Mouse (Mus musculus) limb, embryonic 13.5 days (tissue): ENCODE results near the gene Hes1. TPM values are rescaled to one million over a fixed set of nuclear protein-coding genes. Genes with fewer than 3 reads are reported as not detected.

Experiments used
- ATAC-seq: fragments of 200-750 bp; cut with Nextera tagmentation; 2 replicates; pipeline ENCODE4 v1.8.0; 2017; ENCODE audit warnings: low read depth, moderate number of reproducible peaks, moderate TSS enrichment; ENCODE audit not compliant: low FRiP score
- H3K27ac ChIP-seq: fragments of 300-500 bp; sonication (generic); 2 replicates; pipeline ENCODE4 v1.5.1; 2015; ENCODE audit warnings: inconsistent platforms, mild to moderate bottlenecking, moderate library complexity
- H3K27me3 ChIP-seq: fragments of 300-500 bp; sonication (generic); 2 replicates; pipeline ENCODE4 v1.6.1; 2015; ENCODE audit warnings: mild to moderate bottlenecking, inconsistent platforms
- H3K36me3 ChIP-seq: fragments of 300-500 bp; sonication (generic); 2 replicates; pipeline ENCODE4 v1.6.1; 2015; ENCODE audit warnings: inconsistent platforms, mild to moderate bottlenecking, moderate library complexity
- H3K4me1 ChIP-seq: fragments of 300-500 bp; sonication (generic); 2 replicates; pipeline ENCODE4 v1.6.1; 2015; ENCODE audit warnings: inconsistent platforms
- H3K4me2 ChIP-seq: fragments of 300-500 bp; sonication (generic); replicated peaks from 2 replicates; pipeline ENCODE4 v1.6.1; 2015; ENCODE audit warnings: inconsistent platforms, mild to moderate bottlenecking, moderate library complexity
- H3K4me3 ChIP-seq: fragments of 300-500 bp; sonication (generic); 2 replicates; pipeline ENCODE4 v1.5.1; 2015; ENCODE audit warnings: moderate library complexity, mild to moderate bottlenecking, inconsistent platforms
- H3K9ac ChIP-seq: fragments of 300-500 bp; sonication (generic); 2 replicates; pipeline ENCODE4 v1.6.1; 2015; ENCODE audit warnings: mild to moderate bottlenecking, inconsistent platforms
- H3K9me3 ChIP-seq: fragments of 300-500 bp; sonication (generic); 2 replicates; pipeline ENCODE4 v1.6.1; 2016; ENCODE audit warnings: inconsistent platforms
- WGBS: fragments of 180-500 bp; shearing (Covaris S2); methylation state at CpG from one replicate; pipeline ENCODE4 v1.1.7; 2015; 5-methylcytosine and 5-hydroxymethylcytosine counted together
- polyA plus RNA-seq: library from polyadenylated mRNA; unstranded; fragments of >200 nt; fragmentation: Nextera tagmentation; extraction: Ambion mirVana; gene quantifications from 2 replicates; pipeline ENCODE4 v1.2.1, GENCODE M21; 2015

The Hes1 gene
- polyA plus RNA-seq: 49.6 and 50.2 TPM in 2 replicates

GRCm38 (mm10) chr16:30063984-30064453 is at the start of gene Hes1:
Hes1 (plus strand) TSS chr16:30064384.
- peak; percentile 73 for ATAC-seq
- Histone ChIP-seq H3K27ac (peak within 1 kb of the TSS; percentile 98), H3K9ac (peak within 1 kb of the TSS; percentile 89), H3K4me1 (peaks cover 57% of the 10 kb centered on the region), H3K4me2 (peak within 1 kb of the TSS; percentile 89), H3K27me3 (peaks cover 16% of the 10 kb centered on the region; the same call in 1 of the 2 replicates), H3K4me3 (peak within 1 kb of the TSS; percentile 78), H3K9me3 (no peaks in the 10 kb centered on the region), H3K36me3 (peaks cover 5% of the 10 kb centered on the region)
- WGBS: under 1% methylated on average over 49 of the region's 57 CpGs

- Histone ChIP-seq H3K4me3 (no peak overlapping the region), H3K9ac (no peak overlapping the region), H3K4me1 (peaks cover 45% of the 10 kb centered on the region), H3K27ac (no peak overlapping the region), H3K27me3 (peaks cover 9% of the 10 kb centered on the region; the same call in 1 of the 2 replicates), H3K36me3 (no peaks in the 10 kb centered on the region), H3K4me2 (no peak overlapping the region), H3K9me3 (no peaks in the 10 kb centered on the region)
- no peak for ATAC-seq
- WGBS: 37% methylated on average over 3 of the region's 3 CpGs
Observed at GRCm38 (mm10) chr16:30016064-30016463, 48.1 kb upstream of the Hes1 start.

GRCm38 (mm10) chr16:30020124-30020523 is 44.1 kb upstream of the Hes1 start:
- WGBS: 3% methylated on average over 13 of the region's 13 CpGs
- Histone ChIP-seq H3K27me3 (peaks cover 7% of the 10 kb centered on the region; the same call in 1 of the 2 replicates), H3K27ac (no peak overlapping the region), H3K9me3 (no peaks in the 10 kb centered on the region), H3K4me2 (peak overlapping the region; percentile 52), H3K9ac (peak overlapping the region; percentile 36), H3K36me3 (no peaks in the 10 kb centered on the region), H3K4me3 (peak overlapping the region; percentile 9; the same call in 1 of the 2 replicates), H3K4me1 (peaks cover 66% of the 10 kb centered on the region)
- peak; percentile 45; the same call in 1 of the 2 replicates for ATAC-seq

GRCm38 (mm10) chr16:30022352-30022751 is 41.8 kb upstream of the Hes1 start:
- Histone ChIP-seq H3K36me3 (no peaks in the 10 kb centered on the region), H3K4me1 (peaks cover 57% of the 10 kb centered on the region), H3K9me3 (no peaks in the 10 kb centered on the region), H3K4me2 (0 out of 2 replicates have a peak overlapping the region, but pooled peaks have one; percentile 19), H3K27me3 (peaks cover 7% of the 10 kb centered on the region; the same call in 1 of the 2 replicates), H3K9ac (0 out of 2 replicates have a peak overlapping the region, but pooled peaks have one; percentile 35), H3K27ac (peak overlapping the region; percentile 39; the same call in 1 of the 2 replicates), H3K4me3 (no peak overlapping the region)
- no peak for ATAC-seq
- WGBS: 54% methylated on average over 6 of the region's 6 CpGs

GRCm38 (mm10) chr16:30022890-30023797 is 41.0 kb upstream of the Hes1 start:
- Histone ChIP-seq H3K27me3 (peaks cover 7% of the 10 kb centered on the region; the same call in 1 of the 2 replicates), H3K36me3 (no peaks in the 10 kb centered on the region), H3K9ac (0 out of 2 replicates have a peak overlapping the region, but pooled peaks have one; percentile 35), H3K4me3 (no peak overlapping the region), H3K9me3 (no peaks in the 10 kb centered on the region), H3K27ac (peak overlapping the region; percentile 39; the same call in 1 of the 2 replicates), H3K4me2 (peak overlapping the region; percentile 19; the same call in 1 of the 2 replicates), H3K4me1 (peaks cover 60% of the 10 kb centered on the region)
- ATAC-seq: no peak
- 50% methylated on average over 16 of the region's 16 CpGs for WGBS

GRCm38 (mm10) chr16:30024681-30025262 is 39.4 kb upstream of the Hes1 start:
- peaks cover 55% of the 10 kb centered on the region for H3K4me1 ChIP-seq
- ATAC-seq: no peak
- no peak overlapping the region; the same call in 1 of the 2 replicates for H3K27ac ChIP-seq

GRCm38 (mm10) chr16:30028184-30028583 is 36.0 kb upstream of the Hes1 start:
- H3K4me1 ChIP-seq: peaks cover 34% of the 10 kb centered on the region
- no peak overlapping the region for H3K27ac ChIP-seq
- H3K4me2 ChIP-seq: no peak overlapping the region
- 0 out of 2 replicates have a peak, but pooled peaks have one; percentile 18 for ATAC-seq
- WGBS: 18% methylated on average over 6 of the region's 6 CpGs
- H3K9me3 ChIP-seq: no peaks in the 10 kb centered on the region
- no peaks in the 10 kb centered on the region for H3K36me3 ChIP-seq
- no peak overlapping the region for H3K4me3 ChIP-seq
- no peak overlapping the region for H3K9ac ChIP-seq
- no peaks in the 10 kb centered on the region for H3K27me3 ChIP-seq

More at GRCm38 (mm10) chr16:30024681-30025262, 39.4 kb upstream of the Hes1 start:
- no peak overlapping the region for H3K4me3 ChIP-seq
- H3K9ac ChIP-seq: no peak overlapping the region
- WGBS: 53% methylated on average over 9 of the region's 9 CpGs
- no peaks in the 10 kb centered on the region for H3K27me3 ChIP-seq
- no peaks in the 10 kb centered on the region for H3K9me3 ChIP-seq
- H3K36me3 ChIP-seq: no peaks in the 10 kb centered on the region
- H3K4me2 ChIP-seq: no peak overlapping the region

- no peak overlapping the region for H3K27ac ChIP-seq
- H3K27me3 ChIP-seq: no peaks in the 10 kb centered on the region
- H3K4me3 ChIP-seq: no peak overlapping the region
- WGBS: 82% methylated on average over 12 of the region's 12 CpGs
- peaks cover 35% of the 10 kb centered on the region for H3K4me1 ChIP-seq
- H3K9ac ChIP-seq: no peak overlapping the region
- H3K9me3 ChIP-seq: no peaks in the 10 kb centered on the region
- no peak for ATAC-seq
- no peaks in the 10 kb centered on the region for H3K36me3 ChIP-seq
- H3K4me2 ChIP-seq: no peak overlapping the region
Observed at GRCm38 (mm10) chr16:30029264-30030003, 34.8 kb upstream of the Hes1 start.

GRCm38 (mm10) chr16:30032326-30032904 is 31.8 kb upstream of the Hes1 start:
- no peak for ATAC-seq
- WGBS: 15% methylated on average over 2 of the region's 2 CpGs
- H3K27me3 ChIP-seq: peaks cover 12% of the 10 kb centered on the region; the same call in 1 of the 2 replicates

GRCm38 (mm10) chr16:30033390-30033789 is 30.8 kb upstream of the Hes1 start:
- peaks cover 30% of the 10 kb centered on the region for H3K4me1 ChIP-seq
- 80% methylated on average over 3 of the region's 3 CpGs for WGBS
- H3K27me3 ChIP-seq: peaks cover 17% of the 10 kb centered on the region
- no peaks in the 10 kb centered on the region for H3K36me3 ChIP-seq
- no peak overlapping the region for H3K9ac ChIP-seq
- no peaks in the 10 kb centered on the region for H3K9me3 ChIP-seq
- H3K27ac ChIP-seq: no peak overlapping the region
- no peak overlapping the region for H3K4me3 ChIP-seq
- no peak overlapping the region for H3K4me2 ChIP-seq
- ATAC-seq: no peak

More at GRCm38 (mm10) chr16:30032326-30032904, 31.8 kb upstream of the Hes1 start:
- H3K4me2 ChIP-seq: no peak overlapping the region
- H3K9me3 ChIP-seq: no peaks in the 10 kb centered on the region
- H3K36me3 ChIP-seq: no peaks in the 10 kb centered on the region
- H3K9ac ChIP-seq: no peak overlapping the region
- peaks cover 29% of the 10 kb centered on the region for H3K4me1 ChIP-seq
- no peak overlapping the region for H3K27ac ChIP-seq
- no peak overlapping the region for H3K4me3 ChIP-seq

- no peak overlapping the region for H3K4me2 ChIP-seq
- no peak overlapping the region for H3K9ac ChIP-seq
- H3K9me3 ChIP-seq: no peaks in the 10 kb centered on the region
- peaks cover 17% of the 10 kb centered on the region for H3K27me3 ChIP-seq
- H3K27ac ChIP-seq: no peak overlapping the region
- 0 out of 2 replicates have a peak, but pooled peaks have one; percentile 37 for ATAC-seq
- H3K4me1 ChIP-seq: peaks cover 35% of the 10 kb centered on the region
- WGBS: 45% methylated on average over 4 of the region's 4 CpGs
- no peaks in the 10 kb centered on the region for H3K36me3 ChIP-seq
- H3K4me3 ChIP-seq: no peak overlapping the region
Observed at GRCm38 (mm10) chr16:30034001-30034400, 30.2 kb upstream of the Hes1 start.
